Mouse (Mus musculus) kidney, adult 2 months (tissue): ENCODE data around the gene Scfd2. TPM values are rescaled to one million over a fixed set of nuclear protein-coding genes. Genes with fewer than 3 reads are reported as not detected.

Source experiments
- DNase-seq: peaks from one replicate; pipeline ENCODE4 v3.0.0; 2021
- H3K27ac ChIP-seq: fragments of 200-500 bp; 2 replicates; pipeline ENCODE4 v1.5.1; 2012; ENCODE audit warnings: low read depth, low read length, control low read depth, inconsistent platforms; ENCODE audit not compliant: insufficient read depth
- H3K27me3 ChIP-seq: fragments of 200-500 bp; replicated peaks from 2 replicates; pipeline ENCODE4 v1.6.1; 2012; ENCODE audit warnings: mild to moderate bottlenecking, moderate library complexity, low read length, inconsistent platforms; ENCODE audit not compliant: control insufficient read depth, insufficient read depth
- H3K36me3 ChIP-seq: fragments of 200-500 bp; 2 replicates; pipeline ENCODE4 v1.6.1; 2012; ENCODE audit warnings: mild to moderate bottlenecking, moderate library complexity, low read length, inconsistent platforms; ENCODE audit not compliant: control insufficient read depth, insufficient read depth
- H3K4me1 ChIP-seq: fragments of 200-500 bp; 2 replicates; pipeline ENCODE4 v1.6.1; 2011; ENCODE audit warnings: low read length; ENCODE audit not compliant: control insufficient read depth, insufficient read depth
- H3K4me3 ChIP-seq: fragments of 200-500 bp; 2 replicates; pipeline ENCODE4 v1.5.1; 2011; ENCODE audit warnings: mild to moderate bottlenecking, low read depth, low read length, control low read depth; ENCODE audit not compliant: insufficient read depth
- CTCF ChIP-seq: fragments of 200-500 bp; conservative IDR thresholded peaks from 2 replicates; pipeline ENCODE4 v1.5.1; 2011; ENCODE audit warnings: low read depth, mild to moderate bottlenecking, control low read depth, low read length, moderate library complexity, mixed read lengths; ENCODE audit not compliant: insufficient read depth, insufficient read length
- POLR2A ChIP-seq: fragments of 200-500 bp; IDR thresholded peaks from one replicate; pipeline ENCODE4 v1.6.1; 2011; ENCODE audit warnings: low read depth, low read length, control low read depth
- WGBS: fragments of 180-500 bp; shearing (Covaris S2); methylation state at CpG from one replicate; pipeline ENCODE4 v1.1.7; 2018; 5-methylcytosine and 5-hydroxymethylcytosine counted together
- polyA plus RNA-seq: library from polyadenylated mRNA; depleted of rRNA; stranded (reverse); fragments of >200 nt; gene quantifications from 2 replicates; pipeline ENCODE4 v1.2.3, GENCODE M21; 2012

Gene Scfd2
- polyA plus RNA-seq, 1 experiment, result 16.1 TPM

GRCm38 (mm10) chr5:74355416-74356177 lies 176.0 kb downstream of the Scfd2 start:
- no peaks in the 10 kb centered on the region for H3K36me3 ChIP-seq
- H3K27ac ChIP-seq, result no peak overlapping the region
- no peak overlapping the region for H3K4me3 ChIP-seq
- no peaks in the 10 kb centered on the region for H3K27me3 ChIP-seq
- 80% methylated on average over 2 of the region's 2 CpGs for WGBS
- DNase-seq, result peak; percentile 8
- TF ChIP-seq CTCF (no peak), POLR2A (no peak)
- H3K4me1 ChIP-seq, result no peaks in the 10 kb centered on the region

GRCm38 (mm10) chr5:74350909-74351308 lies 180.7 kb downstream of the Scfd2 start:
- no peak for TF ChIP-seq CTCF
- no peak for TF ChIP-seq POLR2A
- WGBS, result 73% methylated on average over 4 of the region's 4 CpGs
- H3K36me3 ChIP-seq, result no peaks in the 10 kb centered on the region
- no peak overlapping the region for H3K27ac ChIP-seq
- H3K4me3 ChIP-seq, result no peak overlapping the region
- H3K27me3 ChIP-seq, result no peaks in the 10 kb centered on the region
- DNase-seq, result no peak
- no peaks in the 10 kb centered on the region for H3K4me1 ChIP-seq

GRCm38 (mm10) chr5:74348079-74348870 lies 183.3 kb downstream of the Scfd2 start:
- Histone ChIP-seq H3K27ac (no peak overlapping the region), H3K27me3 (no peaks in the 10 kb centered on the region), H3K36me3 (no peaks in the 10 kb centered on the region), H3K4me3 (no peak overlapping the region), H3K4me1 (no peaks in the 10 kb centered on the region)
- TF ChIP-seq POLR2A (no peak), CTCF (no peak)
- WGBS, result 80% methylated on average over 11 of the region's 11 CpGs
- no peak for DNase-seq

- H3K27me3 ChIP-seq, result no peaks in the 10 kb centered on the region
- no peak overlapping the region for H3K27ac ChIP-seq
- no peak for DNase-seq
- TF ChIP-seq POLR2A (no peak), CTCF (no peak)
- H3K4me1 ChIP-seq, result no peaks in the 10 kb centered on the region
- H3K4me3 ChIP-seq, result no peak overlapping the region
- WGBS, result 86% methylated on average over 2 of the region's 2 CpGs
- H3K36me3 ChIP-seq, result no peaks in the 10 kb centered on the region
Observed at GRCm38 (mm10) chr5:74343045-74343444, 188.5 kb downstream of the Scfd2 start.

- DNase-seq, result no peak
- no peak for TF ChIP-seq POLR2A
- TF ChIP-seq CTCF, result no peak
- H3K4me1 ChIP-seq, result no peaks in the 10 kb centered on the region
- no peak overlapping the region for H3K27ac ChIP-seq
- no peak overlapping the region for H3K4me3 ChIP-seq
- no peaks in the 10 kb centered on the region for H3K36me3 ChIP-seq
- H3K27me3 ChIP-seq, result no peaks in the 10 kb centered on the region
Observed at GRCm38 (mm10) chr5:74342557-74342956, 189.0 kb downstream of the Scfd2 start.

GRCm38 (mm10) chr5:74337491-74337890 lies 194.1 kb downstream of the Scfd2 start:
- no peak overlapping the region for H3K4me3 ChIP-seq
- no peak for DNase-seq
- no peaks in the 10 kb centered on the region for H3K4me1 ChIP-seq
- no peaks in the 10 kb centered on the region for H3K27me3 ChIP-seq
- 83% methylated on average over 3 of the region's 3 CpGs for WGBS
- no peak overlapping the region for H3K27ac ChIP-seq
- H3K36me3 ChIP-seq, result no peaks in the 10 kb centered on the region
- TF ChIP-seq CTCF (no peak), POLR2A (no peak)

- WGBS, result 48% methylated on average over 12 of the region's 12 CpGs
- Histone ChIP-seq H3K27ac (no peak overlapping the region), H3K4me1 (no peaks in the 10 kb centered on the region), H3K4me3 (no peak overlapping the region), H3K36me3 (no peaks in the 10 kb centered on the region), H3K27me3 (no peaks in the 10 kb centered on the region)
- no peak for DNase-seq
- no peak for TF ChIP-seq POLR2A
- no peak for TF ChIP-seq CTCF
Observed at GRCm38 (mm10) chr5:74336780-74337179, 194.8 kb downstream of the Scfd2 start.
